Mouse (Mus musculus): ENCODE results near the gene Tacc2. TPM values are rescaled to one million over a fixed set of nuclear protein-coding genes. Genes with fewer than 3 reads are reported as not detected.

Tacc2 gene
- polyA plus RNA-seq, 1 experiment = not detected

DNA sequence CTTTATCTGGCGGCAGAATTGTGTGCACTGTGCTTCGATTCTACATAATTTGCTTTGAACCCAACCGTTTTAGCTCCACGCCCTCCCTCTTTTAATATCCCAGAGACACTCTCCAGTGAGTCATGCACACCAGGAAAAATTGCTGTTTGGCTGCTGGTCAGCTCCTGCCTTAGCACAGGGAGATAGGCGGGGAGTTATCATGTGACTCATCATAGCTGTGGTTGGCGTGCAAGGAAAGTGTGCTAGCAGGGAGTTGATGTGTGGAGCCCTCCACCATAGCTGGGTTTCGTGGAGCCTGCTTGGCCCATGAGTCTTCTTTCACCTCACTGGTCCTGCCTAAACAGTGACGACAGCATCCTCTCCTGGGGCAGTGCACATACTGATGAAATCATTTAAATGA is 230.5 kb downstream of the Tacc2 start:
- TF ChIP-seq GATA1 (IDR thresholded peaks at IDR 0.05; ENCODE audit: low read length) = no peak

DNA sequence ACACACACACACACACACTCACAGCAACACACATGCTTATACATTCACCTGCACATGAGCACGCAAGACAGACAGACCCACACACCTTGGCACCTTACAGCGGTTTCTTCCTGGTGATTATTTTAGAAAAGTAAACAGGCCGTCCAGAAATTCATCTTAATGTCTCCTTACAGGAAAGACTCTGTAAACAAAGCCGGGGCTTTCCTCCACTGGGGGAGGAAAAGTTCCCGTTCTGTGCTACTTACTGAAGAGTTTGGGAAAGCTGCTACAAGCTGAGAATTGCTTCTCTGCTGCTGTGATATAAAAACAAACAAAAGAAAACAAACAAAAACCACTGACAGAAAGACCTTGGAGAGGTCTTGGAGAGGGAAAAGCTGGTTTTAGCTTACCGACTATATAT is 231.5 kb downstream of the Tacc2 start:
- no peak for TF ChIP-seq GATA1 (IDR thresholded peaks at IDR 0.05; ENCODE audit: low read length)

DNA sequence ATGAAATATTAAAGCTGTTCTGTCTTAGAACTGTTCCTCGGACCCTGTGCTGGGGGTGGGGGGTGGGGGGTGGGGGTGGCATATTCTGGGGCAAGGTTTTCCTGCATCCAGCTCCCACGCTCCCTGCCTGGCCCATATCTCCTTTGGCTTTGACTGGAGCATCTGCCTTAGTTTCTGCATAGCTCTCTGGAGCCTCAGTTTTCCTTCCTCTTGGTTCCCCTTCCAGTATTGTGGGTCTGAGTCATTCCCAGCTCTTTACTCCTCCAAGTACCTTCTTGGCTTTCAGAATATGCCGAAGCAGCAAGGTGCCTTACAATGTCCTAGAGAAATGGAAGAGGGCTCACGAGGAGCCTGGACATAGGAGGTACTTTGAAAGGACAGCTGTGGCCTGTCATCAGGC is 233.0 kb downstream of the Tacc2 start:
- no peak for TF ChIP-seq GATA1 (IDR thresholded peaks at IDR 0.05; ENCODE audit: low read length)

DNA sequence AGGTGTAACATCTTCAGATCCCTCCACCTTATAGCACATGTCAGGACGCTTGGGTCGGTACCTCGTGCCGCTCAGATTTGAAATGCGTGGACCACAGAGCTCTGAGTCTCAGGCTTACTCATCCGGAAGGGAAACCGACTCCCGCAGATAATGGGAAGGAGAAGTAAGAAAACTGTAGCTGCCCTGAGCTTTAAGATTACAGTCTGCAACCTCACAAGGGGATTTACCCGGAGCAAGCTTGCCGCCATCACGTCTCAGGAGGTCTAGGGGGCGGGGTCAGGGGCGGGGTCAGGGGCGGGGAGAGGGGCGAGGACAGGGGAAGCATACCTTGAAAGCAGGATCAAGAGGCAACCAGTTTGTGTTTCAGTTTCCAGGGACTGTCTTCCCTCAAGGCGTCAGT is 235.2 kb downstream of the Tacc2 start:
- no peak for TF ChIP-seq GATA1 (IDR thresholded peaks at IDR 0.05; ENCODE audit: low read length)

Other genes starting within 250 kb of the Tacc2 start
- gene Ate1, start 57.1 kb upstream of the Tacc2 start, polyA plus RNA-seq (2012) = 4.0 and 6.6 TPM in 2 replicates
- 126 and 174 TPM in 2 replicates for gene Nsmce4a, start 4.3 kb upstream of the Tacc2 start, polyA plus RNA-seq (2012)
- gene Btbd16, start 196.6 kb downstream of the Tacc2 start, polyA plus RNA-seq (2012) = not detected in 2 replicates